Mouse (Mus musculus): ENCODE data around the gene Phka2. TPM values are rescaled to one million over a fixed set of nuclear protein-coding genes. Genes with fewer than 3 reads are reported as not detected.

The Phka2 gene
- total RNA-seq, 2 experiments from 2014 or later = 62.2 to 95.6 TPM

- ATAC-seq (replicated peaks; ENCODE audit: poor library complexity) = no peak
Measured at GRCm38 (mm10) chrX:160598055-160598454, 96.1 kb downstream of the Phka2 start.

GRCm38 (mm10) chrX:160598562-160599458 lies 96.8 kb downstream of the Phka2 start:
- 0 out of 2 replicates have a peak, but pooled peaks have one; percentile 8 for ATAC-seq (replicated peaks; ENCODE audit: poor library complexity)

- no peak for ATAC-seq (replicated peaks; ENCODE audit: poor library complexity)
Measured at GRCm38 (mm10) chrX:160601053-160601452, 99.1 kb downstream of the Phka2 start.

GRCm38 (mm10) chrX:160602770-160603169 lies 100.8 kb downstream of the Phka2 start:
- ATAC-seq (replicated peaks; ENCODE audit: poor library complexity) = no peak

GRCm38 (mm10) chrX:160603316-160603715 lies 101.3 kb downstream of the Phka2 start:
- no peak for ATAC-seq (replicated peaks; ENCODE audit: poor library complexity)

- ATAC-seq (replicated peaks; ENCODE audit: poor library complexity) = no peak; the same call in 1 of the 2 replicates
Measured at GRCm38 (mm10) chrX:160603981-160604541, 102.1 kb downstream of the Phka2 start.

GRCm38 (mm10) chrX:160609849-160610248 lies 107.9 kb downstream of the Phka2 start:
- peak; percentile 99 for ATAC-seq (replicated peaks; ENCODE audit: poor library complexity)

GRCm38 (mm10) chrX:160610482-160610881 lies 108.5 kb downstream of the Phka2 start:
- no peak for ATAC-seq (replicated peaks; ENCODE audit: poor library complexity)

GRCm38 (mm10) chrX:160610882-160611644 lies 109.1 kb downstream of the Phka2 start:
- no peak for ATAC-seq (replicated peaks; ENCODE audit: poor library complexity)

Other genes starting within 250 kb of the Phka2 start
- not detected in 2 replicates for gene Adgrg2, start 111.5 kb upstream of the Phka2 start, total RNA-seq (2015)
- gene Adgrg2, start 111.5 kb upstream of the Phka2 start, total RNA-seq (2017) = not detected in 2 replicates
- gene Ppef1, start 233.6 kb downstream of the Phka2 start, total RNA-seq (2015) = 0.32 TPM in 1 of 2 replicates, not detected in the other
- not detected in 2 replicates for gene Ppef1, start 233.6 kb downstream of the Phka2 start, total RNA-seq (2017)